Mouse (Mus musculus) G1E (cell line): ENCODE data around the gene Lfng.

Experiments
- CTCF ChIP-seq: IDR thresholded peaks from 2 replicates; pipeline ENCODE4 v1.5.1; 2012; ENCODE audit warnings: low read depth, low read length, inconsistent platforms, mixed read lengths
- GATA1 ChIP-seq: IDR thresholded peaks from 2 replicates; pipeline ENCODE4 v1.6.1; 2012; ENCODE audit warnings: borderline replicate concordance, low read length, inconsistent platforms, mixed read lengths

- no peak for TF ChIP-seq CTCF
- TF ChIP-seq GATA1 = no peak
Observed at GRCm38 (mm10) chr5:140621517-140621916, 14.4 kb downstream of the Lfng start.
